Mouse (Mus musculus): ENCODE results near the gene Clybl. TPM values are rescaled to one million over a fixed set of nuclear protein-coding genes. Genes with fewer than 3 reads are reported as not detected.

Gene Clybl
- polyA plus RNA-seq, 1 experiment from 2014 or later = 35.6 TPM

- Histone ChIP-seq H3K27me3 (ENCODE audit: insufficient read depth, low read length) (no peaks in the 10 kb centered on the region), H3K4me1 (ENCODE audit: insufficient read depth, low read length) (no peaks in the 10 kb centered on the region), H3K9me3 (ENCODE audit: low read length) (no peaks in the 10 kb centered on the region), H3K27ac (ENCODE audit: low read length) (no peak overlapping the region), H3K9ac (replicated peaks; ENCODE audit: low read length) (no peak overlapping the region), H3K4me2 (replicated peaks; ENCODE audit: low read depth, low read length) (no peak overlapping the region), H3K4me3 (ENCODE audit: low read length) (no peak overlapping the region), H3K36me3 (ENCODE audit: insufficient read depth, low read length) (no peaks in the 10 kb centered on the region)
- 20% methylated on average over 5 of the region's 5 CpGs for WGBS
- no peak for ATAC-seq (ENCODE audit: low FRiP score, low TSS enrichment)
Measured at GRCm38 (mm10) chr14:122322136-122322535, 140.6 kb downstream of the Clybl start.

- no peaks in the 10 kb centered on the region for H3K9me3 ChIP-seq (ENCODE audit: low read length)
- no peaks in the 10 kb centered on the region for H3K27me3 ChIP-seq (ENCODE audit: insufficient read depth, low read length)
- 80% methylated on average over 9 of the region's 9 CpGs for WGBS
- H3K4me2 ChIP-seq (replicated peaks; ENCODE audit: low read depth, low read length) = no peak overlapping the region
- no peaks in the 10 kb centered on the region for H3K36me3 ChIP-seq (ENCODE audit: insufficient read depth, low read length)
- no peak overlapping the region for H3K4me3 ChIP-seq (ENCODE audit: low read length)
- no peaks in the 10 kb centered on the region for H3K4me1 ChIP-seq (ENCODE audit: insufficient read depth, low read length)
- no peak for ATAC-seq (ENCODE audit: low FRiP score, low TSS enrichment)
- H3K27ac ChIP-seq (ENCODE audit: low read length) = no peak overlapping the region
- no peak overlapping the region for H3K9ac ChIP-seq (replicated peaks; ENCODE audit: low read length)
Measured at GRCm38 (mm10) chr14:122323838-122324458, 142.4 kb downstream of the Clybl start.

GRCm38 (mm10) chr14:122330136-122330535 lies 148.6 kb downstream of the Clybl start:
- no peaks in the 10 kb centered on the region for H3K36me3 ChIP-seq (ENCODE audit: insufficient read depth, low read length)
- H3K4me1 ChIP-seq (ENCODE audit: insufficient read depth, low read length) = no peaks in the 10 kb centered on the region
- WGBS = 76% methylated on average over 9 of the region's 9 CpGs
- H3K4me3 ChIP-seq (ENCODE audit: low read length) = no peak overlapping the region
- H3K4me2 ChIP-seq (replicated peaks; ENCODE audit: low read depth, low read length) = no peak overlapping the region
- H3K9me3 ChIP-seq (ENCODE audit: low read length) = no peaks in the 10 kb centered on the region
- no peak overlapping the region for H3K9ac ChIP-seq (replicated peaks; ENCODE audit: low read length)
- H3K27ac ChIP-seq (ENCODE audit: low read length) = no peak overlapping the region
- H3K27me3 ChIP-seq (ENCODE audit: insufficient read depth, low read length) = no peaks in the 10 kb centered on the region
- ATAC-seq (ENCODE audit: low FRiP score, low TSS enrichment) = no peak

GRCm38 (mm10) chr14:122330716-122331115 lies 149.2 kb downstream of the Clybl start:
- ATAC-seq (ENCODE audit: low FRiP score, low TSS enrichment) = no peak
- Histone ChIP-seq H3K4me1 (ENCODE audit: insufficient read depth, low read length) (no peaks in the 10 kb centered on the region), H3K9ac (replicated peaks; ENCODE audit: low read length) (no peak overlapping the region), H3K27ac (ENCODE audit: low read length) (no peak overlapping the region), H3K9me3 (ENCODE audit: low read length) (no peaks in the 10 kb centered on the region), H3K4me3 (ENCODE audit: low read length) (no peak overlapping the region), H3K27me3 (ENCODE audit: insufficient read depth, low read length) (no peaks in the 10 kb centered on the region), H3K4me2 (replicated peaks; ENCODE audit: low read depth, low read length) (no peak overlapping the region), H3K36me3 (ENCODE audit: insufficient read depth, low read length) (no peaks in the 10 kb centered on the region)
- 78% methylated on average over 2 of the region's 2 CpGs for WGBS

GRCm38 (mm10) chr14:122331635-122332460 lies 150.3 kb downstream of the Clybl start:
- no peaks in the 10 kb centered on the region for H3K4me1 ChIP-seq (ENCODE audit: insufficient read depth, low read length)
- no peak overlapping the region for H3K4me2 ChIP-seq (replicated peaks; ENCODE audit: low read depth, low read length)
- H3K27me3 ChIP-seq (ENCODE audit: insufficient read depth, low read length) = no peaks in the 10 kb centered on the region
- no peaks in the 10 kb centered on the region for H3K9me3 ChIP-seq (ENCODE audit: low read length)
- peak; percentile 86 for ATAC-seq (ENCODE audit: low FRiP score, low TSS enrichment)
- no peaks in the 10 kb centered on the region for H3K36me3 ChIP-seq (ENCODE audit: insufficient read depth, low read length)
- no peak overlapping the region for H3K27ac ChIP-seq (ENCODE audit: low read length)
- no peak overlapping the region for H3K4me3 ChIP-seq (ENCODE audit: low read length)
- 26% methylated on average over 14 of the region's 14 CpGs for WGBS
- no peak overlapping the region for H3K9ac ChIP-seq (replicated peaks; ENCODE audit: low read length)

- 29% methylated on average over 4 of the region's 4 CpGs for WGBS
- no peak overlapping the region for H3K4me2 ChIP-seq (replicated peaks; ENCODE audit: low read depth, low read length)
- no peak overlapping the region for H3K27ac ChIP-seq (ENCODE audit: low read length)
- H3K27me3 ChIP-seq (ENCODE audit: insufficient read depth, low read length) = no peaks in the 10 kb centered on the region
- H3K36me3 ChIP-seq (ENCODE audit: insufficient read depth, low read length) = no peaks in the 10 kb centered on the region
- no peaks in the 10 kb centered on the region for H3K4me1 ChIP-seq (ENCODE audit: insufficient read depth, low read length)
- H3K9me3 ChIP-seq (ENCODE audit: low read length) = no peaks in the 10 kb centered on the region
- ATAC-seq (ENCODE audit: low FRiP score, low TSS enrichment) = no peak
- no peak overlapping the region for H3K4me3 ChIP-seq (ENCODE audit: low read length)
- H3K9ac ChIP-seq (replicated peaks; ENCODE audit: low read length) = no peak overlapping the region
Measured at GRCm38 (mm10) chr14:122336957-122337356, 155.5 kb downstream of the Clybl start.

GRCm38 (mm10) chr14:122338784-122339183 lies 157.3 kb downstream of the Clybl start:
- no peak overlapping the region for H3K27ac ChIP-seq (ENCODE audit: low read length)
- 84% methylated on average over 4 of the region's 4 CpGs for WGBS

GRCm38 (mm10) chr14:122340141-122340540 lies 158.6 kb downstream of the Clybl start:
- no peaks in the 10 kb centered on the region for H3K4me1 ChIP-seq (ENCODE audit: insufficient read depth, low read length)
- whole genome bisulfite sequencing = 89% methylated on average over 5 of the region's 5 CpGs
- H3K27me3 ChIP-seq (ENCODE audit: insufficient read depth, low read length) = no peaks in the 10 kb centered on the region
- no peaks in the 10 kb centered on the region for H3K36me3 ChIP-seq (ENCODE audit: insufficient read depth, low read length)
- no peak overlapping the region for H3K4me3 ChIP-seq (ENCODE audit: low read length)
- no peak overlapping the region for H3K9ac ChIP-seq (replicated peaks; ENCODE audit: low read length)
- H3K4me2 ChIP-seq (replicated peaks; ENCODE audit: low read depth, low read length) = no peak overlapping the region
- no peak overlapping the region for H3K27ac ChIP-seq (ENCODE audit: low read length)
- H3K9me3 ChIP-seq (ENCODE audit: low read length) = no peaks in the 10 kb centered on the region
- ATAC-seq (ENCODE audit: low FRiP score, low TSS enrichment) = no peak

More at GRCm38 (mm10) chr14:122338784-122339183, 157.3 kb downstream of the Clybl start:
- Histone ChIP-seq H3K4me3 (ENCODE audit: low read length) (no peak overlapping the region), H3K27me3 (ENCODE audit: insufficient read depth, low read length) (no peaks in the 10 kb centered on the region), H3K4me2 (replicated peaks; ENCODE audit: low read depth, low read length) (no peak overlapping the region), H3K4me1 (ENCODE audit: insufficient read depth, low read length) (no peaks in the 10 kb centered on the region), H3K36me3 (ENCODE audit: insufficient read depth, low read length) (no peaks in the 10 kb centered on the region), H3K9me3 (ENCODE audit: low read length) (no peaks in the 10 kb centered on the region), H3K9ac (replicated peaks; ENCODE audit: low read length) (no peak overlapping the region)
- ATAC-seq (ENCODE audit: low FRiP score, low TSS enrichment) = no peak

- Histone ChIP-seq H3K9ac (replicated peaks; ENCODE audit: low read length) (no peak overlapping the region), H3K9me3 (ENCODE audit: low read length) (no peaks in the 10 kb centered on the region), H3K4me3 (ENCODE audit: low read length) (no peak overlapping the region), H3K4me1 (ENCODE audit: insufficient read depth, low read length) (no peaks in the 10 kb centered on the region), H3K4me2 (replicated peaks; ENCODE audit: low read depth, low read length) (no peak overlapping the region), H3K27ac (ENCODE audit: low read length) (no peak overlapping the region), H3K36me3 (ENCODE audit: insufficient read depth, low read length) (no peaks in the 10 kb centered on the region), H3K27me3 (ENCODE audit: insufficient read depth, low read length) (no peaks in the 10 kb centered on the region)
- 45% methylated on average over 6 of the region's 6 CpGs for WGBS
- ATAC-seq (ENCODE audit: low FRiP score, low TSS enrichment) = no peak
Measured at GRCm38 (mm10) chr14:122341591-122342360, 160.3 kb downstream of the Clybl start.
